Mouse (Mus musculus): ENCODE measurements around the gene Mmel1. TPM values are rescaled to one million over a fixed set of nuclear protein-coding genes. Genes with fewer than 3 reads are reported as not detected.

The Mmel1 gene
- polyA plus RNA-seq, 1 experiment from 2014 or later: 0.05 TPM

DNA sequence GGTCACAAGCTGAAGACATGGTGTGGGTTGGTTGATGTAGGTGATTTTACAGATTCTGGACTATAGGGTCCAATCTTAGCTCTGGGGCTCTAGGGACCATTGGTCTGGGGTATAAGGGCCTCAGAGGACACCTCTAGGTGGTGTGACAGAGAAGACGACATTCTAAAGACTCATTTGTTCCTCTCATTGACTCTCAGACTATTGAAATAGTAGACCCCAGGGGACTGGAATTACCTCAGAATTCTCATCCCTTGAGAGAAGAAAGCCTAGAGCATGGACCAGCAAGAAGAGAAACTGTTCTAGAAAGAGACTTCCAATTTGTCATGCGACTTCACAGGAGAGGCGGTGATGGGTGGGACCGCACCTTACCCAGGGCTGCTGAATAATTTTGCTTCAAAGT, 44.9 kb downstream of the Mmel1 start:
- WGBS: 91% methylated on average over 4 of the region's 4 CpGs
- Histone ChIP-seq H3K27ac (no peak overlapping the region), H3K36me3 (no peaks in the 10 kb centered on the region), H3K27me3 (no peaks in the 10 kb centered on the region), H3K9ac (no peak overlapping the region), H3K4me3 (no peak overlapping the region), H3K9me3 (no peaks in the 10 kb centered on the region), H3K4me2 (replicated peaks) (no peak overlapping the region), H3K4me1 (peaks cover 15% of the 10 kb centered on the region)
- no peak for ATAC-seq (ENCODE audit: low FRiP score, low read depth)

DNA sequence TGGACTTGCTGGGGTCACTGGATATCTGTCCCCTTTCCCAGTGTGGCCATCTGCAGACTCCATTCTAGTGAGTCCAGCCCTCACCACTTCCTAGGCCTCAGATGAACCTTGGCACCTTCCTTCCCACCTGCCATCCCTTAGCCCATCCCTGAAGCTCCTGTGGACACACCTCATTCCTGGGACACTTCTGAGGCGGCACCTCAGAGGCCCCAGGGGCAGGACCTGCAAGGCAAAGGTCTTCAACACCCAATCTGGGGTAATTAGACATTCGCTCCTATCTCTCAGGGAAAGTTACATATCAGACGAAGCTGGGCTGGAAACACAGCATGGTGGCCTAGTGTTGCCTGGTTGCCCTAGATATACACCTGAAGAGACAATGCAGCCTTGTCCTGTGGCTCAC, 45.3 kb downstream of the Mmel1 start:
- Histone ChIP-seq H3K9ac (no peak overlapping the region), H3K27me3 (no peaks in the 10 kb centered on the region), H3K4me2 (replicated peaks) (no peak overlapping the region), H3K27ac (no peak overlapping the region), H3K9me3 (no peaks in the 10 kb centered on the region), H3K36me3 (no peaks in the 10 kb centered on the region), H3K4me1 (peaks cover 15% of the 10 kb centered on the region), H3K4me3 (no peak overlapping the region)
- ATAC-seq (ENCODE audit: low FRiP score, low read depth): no peak
- 67% methylated on average over 3 of the region's 3 CpGs for WGBS

- H3K27me3 ChIP-seq: no peaks in the 10 kb centered on the region
- WGBS: 83% methylated on average over 10 of the region's 10 CpGs
- H3K4me2 ChIP-seq (replicated peaks): no peak overlapping the region
- H3K4me3 ChIP-seq: no peak overlapping the region
- no peaks in the 10 kb centered on the region for H3K36me3 ChIP-seq
- H3K9me3 ChIP-seq: no peaks in the 10 kb centered on the region
- ATAC-seq (ENCODE audit: low FRiP score, low read depth): no peak
- H3K4me1 ChIP-seq: peaks cover 12% of the 10 kb centered on the region
- H3K9ac ChIP-seq: no peak overlapping the region
- H3K27ac ChIP-seq: no peak overlapping the region
Observed at GRCm38 (mm10) chr4:154915286-154915685, 45.9 kb downstream of the Mmel1 start.

GRCm38 (mm10) chr4:154916662-154917061, 47.3 kb downstream of the Mmel1 start:
- no peaks in the 10 kb centered on the region for H3K4me1 ChIP-seq
- H3K4me2 ChIP-seq (replicated peaks): no peak overlapping the region
- ATAC-seq (ENCODE audit: low FRiP score, low read depth): no peak
- H3K9me3 ChIP-seq: no peaks in the 10 kb centered on the region
- no peaks in the 10 kb centered on the region for H3K36me3 ChIP-seq
- H3K4me3 ChIP-seq: no peak overlapping the region
- H3K27me3 ChIP-seq: no peaks in the 10 kb centered on the region
- WGBS: 85% methylated on average over 4 of the region's 4 CpGs
- no peak overlapping the region for H3K27ac ChIP-seq
- H3K9ac ChIP-seq: no peak overlapping the region

DNA sequence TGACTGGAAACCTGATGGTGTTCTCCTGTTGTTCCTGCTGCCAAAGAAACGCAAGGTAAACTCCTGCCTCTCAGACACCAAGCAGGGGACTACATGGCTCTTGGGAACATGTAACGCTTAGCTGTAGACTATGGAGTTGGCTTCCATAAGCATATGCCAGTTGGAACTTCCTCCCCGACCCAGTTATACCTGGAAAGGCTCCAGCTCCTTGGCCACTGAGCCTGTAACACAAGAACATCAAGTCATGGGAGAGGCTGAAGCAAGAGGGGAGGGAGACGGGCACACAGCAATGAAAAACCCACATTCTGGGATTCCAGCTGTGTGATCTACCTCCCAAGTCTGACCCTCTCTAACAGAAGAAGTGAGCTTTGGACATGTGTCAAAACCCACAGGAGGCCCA, 52.9 kb downstream of the Mmel1 start:
- ATAC-seq (ENCODE audit: low FRiP score, low read depth): no peak
- H3K36me3 ChIP-seq: no peaks in the 10 kb centered on the region
- no peak overlapping the region for H3K27ac ChIP-seq
- H3K9ac ChIP-seq: no peak overlapping the region
- H3K9me3 ChIP-seq: no peaks in the 10 kb centered on the region
- H3K4me2 ChIP-seq (replicated peaks): no peak overlapping the region
- WGBS: 72% methylated on average over 4 of the region's 4 CpGs
- peaks cover 9% of the 10 kb centered on the region for H3K4me1 ChIP-seq
- H3K27me3 ChIP-seq: no peaks in the 10 kb centered on the region
- no peak overlapping the region for H3K4me3 ChIP-seq

- H3K4me2 ChIP-seq (replicated peaks): no peak overlapping the region
- H3K9ac ChIP-seq: no peak overlapping the region
- WGBS: 86% methylated on average over 5 of the region's 5 CpGs
- no peak for ATAC-seq (ENCODE audit: low FRiP score, low read depth)
- no peaks in the 10 kb centered on the region for H3K27me3 ChIP-seq
- no peaks in the 10 kb centered on the region for H3K9me3 ChIP-seq
- no peaks in the 10 kb centered on the region for H3K36me3 ChIP-seq
- H3K27ac ChIP-seq: no peak overlapping the region
- no peak overlapping the region for H3K4me3 ChIP-seq
- H3K4me1 ChIP-seq: peaks cover 16% of the 10 kb centered on the region
Observed at GRCm38 (mm10) chr4:154922931-154923330, 53.5 kb downstream of the Mmel1 start.

DNA sequence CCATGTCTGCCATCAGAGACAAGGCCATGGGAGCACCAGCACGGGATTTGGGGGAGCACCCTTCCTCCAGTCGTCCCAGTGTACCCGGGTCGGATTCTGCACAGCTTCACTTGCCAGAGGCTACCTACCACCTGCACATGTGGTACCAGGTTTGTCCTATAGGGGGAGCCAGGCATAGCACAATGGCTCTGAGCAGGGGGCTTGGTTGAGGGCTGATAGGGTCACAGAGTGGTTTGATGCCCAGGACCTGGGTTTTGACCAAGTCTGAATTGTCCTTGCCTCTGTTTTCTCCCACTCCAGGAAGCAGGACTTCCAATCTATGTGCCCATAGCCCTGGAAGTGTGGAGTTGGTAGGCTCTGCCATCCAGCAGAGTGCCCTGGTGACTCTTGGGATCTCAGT, 56.0 kb downstream of the Mmel1 start:
- Histone ChIP-seq H3K4me2 (replicated peaks) (no peak overlapping the region), H3K27me3 (no peaks in the 10 kb centered on the region), H3K9me3 (no peaks in the 10 kb centered on the region), H3K36me3 (no peaks in the 10 kb centered on the region), H3K4me1 (peaks cover 24% of the 10 kb centered on the region), H3K27ac (no peak overlapping the region), H3K4me3 (no peak overlapping the region), H3K9ac (no peak overlapping the region)
- no peak for ATAC-seq (ENCODE audit: low FRiP score, low read depth)
- WGBS: 52% methylated on average over 4 of the region's 4 CpGs

DNA sequence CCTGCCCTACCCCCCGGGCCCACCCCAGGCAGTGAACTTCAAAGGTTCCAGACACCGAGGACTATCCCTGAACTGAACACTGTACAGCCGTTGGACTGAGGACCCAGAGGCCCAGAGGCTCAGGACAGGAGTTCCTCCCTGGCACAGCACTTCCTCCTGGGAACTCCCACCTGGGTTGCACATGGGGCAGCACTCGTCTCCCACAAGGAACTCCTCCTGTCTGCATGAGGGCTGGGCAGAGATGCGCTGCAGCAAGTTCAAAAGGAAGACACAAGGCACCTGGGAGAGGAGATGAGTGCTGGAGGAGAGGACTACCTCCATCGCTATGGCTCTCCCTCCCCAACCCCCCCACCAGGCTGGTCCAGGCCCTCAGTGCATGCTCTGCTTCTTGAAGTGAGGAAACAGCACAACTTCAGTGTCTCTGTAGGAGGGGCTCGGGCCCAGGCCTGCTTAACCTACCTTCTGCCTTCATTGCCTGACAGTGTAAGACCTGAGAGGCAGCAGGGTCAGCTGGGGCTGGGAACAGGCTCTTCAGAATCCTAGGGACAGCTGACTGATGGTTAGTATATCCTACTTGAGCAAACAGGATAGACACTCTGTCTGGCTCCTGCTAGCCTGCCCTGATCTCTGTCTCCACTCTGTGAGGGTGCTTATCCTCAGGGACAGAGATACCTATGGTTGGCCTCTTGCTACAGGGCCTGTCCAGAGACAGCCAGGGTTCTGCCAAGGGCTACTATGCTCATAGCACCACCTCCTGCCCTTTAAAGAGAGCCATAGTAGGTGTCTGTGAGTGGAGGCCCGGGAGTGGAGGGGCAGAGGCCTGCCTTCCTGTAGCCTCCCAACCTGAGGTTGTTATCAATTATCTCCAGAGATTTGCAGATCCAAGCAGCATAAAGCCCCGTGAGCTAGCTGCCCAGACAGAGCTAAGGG, 57.8 kb downstream of the Mmel1 start:
- Histone ChIP-seq H3K9ac (peak overlapping the region; percentile 53), H3K36me3 (no peaks in the 10 kb centered on the region), H3K27me3 (no peaks in the 10 kb centered on the region), H3K4me3 (peak overlapping the region; percentile 8; the same call in 1 of the 2 replicates), H3K4me1 (peaks cover 24% of the 10 kb centered on the region), H3K4me2 (replicated peaks) (peak overlapping the region; percentile 49), H3K27ac (peak overlapping the region; percentile 76), H3K9me3 (no peaks in the 10 kb centered on the region)
- 37% methylated on average over 9 of the region's 9 CpGs for WGBS
- no peak; the same call in 1 of the 2 replicates for ATAC-seq (ENCODE audit: low FRiP score, low read depth)

DNA sequence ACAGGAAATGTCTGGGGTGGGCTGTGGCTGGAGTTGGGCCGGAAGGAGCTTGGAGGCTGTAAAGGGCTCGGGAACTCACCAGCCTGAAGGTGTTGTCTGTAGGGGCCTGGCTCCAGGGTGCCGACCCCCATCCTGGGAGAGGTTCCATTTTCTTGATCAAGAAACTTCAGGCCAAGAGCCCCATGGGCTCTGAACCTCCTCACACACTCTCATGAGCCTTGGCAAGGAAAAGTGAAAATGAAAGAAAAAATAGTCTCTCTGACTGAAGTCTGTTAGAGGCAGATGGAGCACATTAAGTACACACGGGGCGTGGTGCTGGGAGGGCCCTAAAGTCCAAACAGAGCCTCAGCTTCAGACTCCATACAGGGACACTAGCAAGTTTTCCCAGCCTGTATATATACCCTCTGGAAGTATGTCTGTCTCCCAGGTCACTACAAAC, 58.5 kb downstream of the Mmel1 start:
- Histone ChIP-seq H3K9ac (peak overlapping the region; percentile 53), H3K27me3 (no peaks in the 10 kb centered on the region), H3K9me3 (no peaks in the 10 kb centered on the region), H3K4me3 (peak overlapping the region; percentile 8; the same call in 1 of the 2 replicates), H3K36me3 (no peaks in the 10 kb centered on the region), H3K27ac (peak overlapping the region; percentile 76), H3K4me2 (replicated peaks) (peak overlapping the region; percentile 49), H3K4me1 (peaks cover 24% of the 10 kb centered on the region)
- ATAC-seq (ENCODE audit: low FRiP score, low read depth): peak; percentile 66; the same call in 1 of the 2 replicates
- WGBS: 13% methylated on average over 5 of the region's 5 CpGs

DNA sequence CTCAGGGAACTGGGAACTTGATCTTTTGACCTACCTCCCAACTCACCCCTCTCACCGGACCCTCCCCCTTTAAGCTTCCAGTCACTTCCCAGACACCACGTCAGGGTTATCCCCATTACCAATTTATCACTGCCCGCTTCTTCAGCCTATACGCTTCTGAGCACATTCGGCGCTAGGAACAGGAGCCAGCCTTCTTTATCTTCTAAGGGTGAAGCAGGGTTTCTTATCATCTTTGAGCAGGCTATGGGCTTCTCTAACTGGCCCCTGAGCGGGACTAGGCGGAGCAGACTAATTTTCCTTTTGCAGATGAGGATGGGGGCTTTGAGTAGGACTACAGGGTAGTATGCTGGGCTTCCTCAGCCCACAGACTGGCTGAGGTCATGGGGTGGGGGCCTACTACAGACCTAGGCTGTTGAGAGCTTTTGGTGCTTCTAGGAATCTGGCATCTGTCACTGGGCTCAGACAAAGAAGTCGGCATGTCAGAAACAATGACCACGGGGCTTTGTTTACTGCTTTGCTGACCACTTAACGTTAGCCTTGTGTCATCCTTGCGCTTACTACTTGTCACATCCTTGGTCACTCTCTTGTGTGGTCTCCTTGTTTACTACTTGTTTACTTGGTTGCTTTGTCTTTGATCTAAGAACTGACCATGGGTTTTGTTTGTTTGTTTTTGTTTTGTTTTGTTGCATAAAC, 59.2 kb downstream of the Mmel1 start, which contains the start of gene Tnfrsf14:
Gene Tnfrsf14 (minus strand): TSS at position 169 of the 693 bp plus-strand sequence.
- peak within 1 kb of the TSS; percentile 76 for H3K27ac ChIP-seq
- peak within 1 kb of the TSS; percentile 8; the same call in 1 of the 2 replicates for H3K4me3 ChIP-seq
- ATAC-seq (ENCODE audit: low FRiP score, low read depth): no peak
- no peaks in the 10 kb centered on the region for H3K9me3 ChIP-seq
- peak within 1 kb of the TSS; percentile 49 for H3K4me2 ChIP-seq (replicated peaks)
- no peaks in the 10 kb centered on the region for H3K27me3 ChIP-seq
- no peaks in the 10 kb centered on the region for H3K36me3 ChIP-seq
- WGBS: 43% methylated on average over 12 of the region's 12 CpGs
- H3K4me1 ChIP-seq: peaks cover 24% of the 10 kb centered on the region
- peak within 1 kb of the TSS; percentile 53 for H3K9ac ChIP-seq

DNA sequence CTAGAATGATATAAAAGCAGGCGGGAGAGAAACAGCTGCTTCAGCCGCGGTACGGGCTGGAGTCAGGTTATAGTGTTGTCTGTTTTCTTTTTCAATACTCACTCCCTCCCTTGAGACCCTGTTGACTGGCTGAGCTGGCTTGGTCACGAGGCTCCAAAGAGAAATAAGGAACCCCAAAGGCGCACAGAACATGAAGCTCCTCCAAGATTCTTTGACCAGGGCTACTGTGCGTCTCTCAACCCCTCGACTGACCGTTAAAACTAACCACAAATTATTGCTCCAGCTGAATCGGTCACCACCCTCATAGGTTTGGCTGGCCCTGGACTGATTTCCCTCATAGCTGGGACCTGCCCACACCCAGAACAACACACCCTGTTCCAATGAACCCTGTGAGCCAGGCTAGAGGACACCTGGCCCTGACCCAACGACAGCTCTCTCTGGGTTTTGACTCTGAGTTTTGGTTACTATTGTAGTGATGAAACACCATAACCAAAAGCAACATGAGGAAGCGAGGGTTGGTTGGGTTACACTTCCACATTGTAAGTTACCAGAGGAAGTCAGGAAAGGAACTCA, 59.8 kb downstream of the Mmel1 start:
- Histone ChIP-seq H3K9ac (no peak overlapping the region), H3K27ac (no peak overlapping the region), H3K27me3 (no peaks in the 10 kb centered on the region), H3K4me1 (peaks cover 24% of the 10 kb centered on the region), H3K4me2 (replicated peaks) (no peak overlapping the region), H3K4me3 (no peak overlapping the region), H3K36me3 (no peaks in the 10 kb centered on the region), H3K9me3 (no peaks in the 10 kb centered on the region)
- no peak for ATAC-seq (ENCODE audit: low FRiP score, low read depth)
- WGBS: 65% methylated on average over 12 of the region's 12 CpGs

Measured in limb, embryonic 13.5 days (tissue).